Mouse (Mus musculus) kidney, embryonic 16.5 days (tissue): ENCODE measurements around the gene Pik3c2g. TPM values are rescaled to one million over a fixed set of nuclear protein-coding genes. Genes with fewer than 3 reads are reported as not detected.

Source experiments
- ATAC-seq: fragments of 200-750 bp; cut with Nextera tagmentation; 2 replicates; pipeline ENCODE4 v1.8.0; 2017; ENCODE audit warnings: moderate TSS enrichment; ENCODE audit not compliant: low FRiP score, low TSS enrichment
- H3K27ac ChIP-seq: fragments of 300-500 bp; sonication (generic); 2 replicates; pipeline ENCODE4 v1.5.1; 2014; ENCODE audit warnings: low read length
- H3K27me3 ChIP-seq: fragments of 300-500 bp; sonication (generic); 2 replicates; pipeline ENCODE4 v1.6.1; 2014; ENCODE audit warnings: low read length, control low read depth, mixed read lengths; ENCODE audit not compliant: insufficient read depth
- H3K36me3 ChIP-seq: fragments of 300-500 bp; sonication (generic); 2 replicates; pipeline ENCODE4 v1.6.1; 2014; ENCODE audit warnings: low read length, control low read depth, mixed read lengths; ENCODE audit not compliant: insufficient read depth
- H3K4me1 ChIP-seq: fragments of 300-500 bp; sonication (generic); 2 replicates; pipeline ENCODE4 v1.6.1; 2014; ENCODE audit warnings: low read length, control low read depth, mixed read lengths; ENCODE audit not compliant: insufficient read depth
- H3K4me2 ChIP-seq: fragments of 300-500 bp; sonication (generic); replicated peaks from 2 replicates; pipeline ENCODE4 v1.6.1; 2014; ENCODE audit warnings: low read depth, low read length
- H3K4me3 ChIP-seq: fragments of 300-500 bp; sonication (generic); 2 replicates; pipeline ENCODE4 v1.5.1; 2014; ENCODE audit warnings: mild to moderate bottlenecking, low read length
- H3K9ac ChIP-seq: fragments of 300-500 bp; sonication (generic); replicated peaks from 2 replicates; pipeline ENCODE4 v1.6.1; 2014; ENCODE audit warnings: low read length
- H3K9me3 ChIP-seq: fragments of 300-500 bp; sonication (generic); 2 replicates; pipeline ENCODE4 v1.6.1; 2016; ENCODE audit warnings: low read length, control low read depth
- WGBS: fragments of 180-500 bp; shearing (Covaris S2); extraction: QIAGEN DNeasy Blood & Tissue Kit; methylation state at CpG from one replicate; pipeline ENCODE4 v1.1.7; 2014; 5-methylcytosine and 5-hydroxymethylcytosine counted together
- polyA plus RNA-seq: library from polyadenylated mRNA; unstranded; fragments of >200 nt; fragmentation: Nextera tagmentation; extraction: Ambion mirVana; gene quantifications from 2 replicates; pipeline ENCODE4 v1.2.1, GENCODE M21; 2015

Pik3c2g gene
- polyA plus RNA-seq, 1 experiment from 2014 or later, result 0.29 TPM

- H3K4me3 ChIP-seq, result no peak overlapping the region
- no peak overlapping the region for H3K9ac ChIP-seq
- H3K4me1 ChIP-seq, result no peaks in the 10 kb centered on the region
- H3K36me3 ChIP-seq, result no peaks in the 10 kb centered on the region
- no peaks in the 10 kb centered on the region for H3K27me3 ChIP-seq
- ATAC-seq, result no peak
- H3K27ac ChIP-seq, result no peak overlapping the region
- no peaks in the 10 kb centered on the region for H3K9me3 ChIP-seq
- 84% methylated on average over 6 of the region's 6 CpGs for WGBS
- H3K4me2 ChIP-seq, result no peak overlapping the region
Observed at GRCm38 (mm10) chr6:139989075-139989474, 402.1 kb downstream of the Pik3c2g start.

DNA sequence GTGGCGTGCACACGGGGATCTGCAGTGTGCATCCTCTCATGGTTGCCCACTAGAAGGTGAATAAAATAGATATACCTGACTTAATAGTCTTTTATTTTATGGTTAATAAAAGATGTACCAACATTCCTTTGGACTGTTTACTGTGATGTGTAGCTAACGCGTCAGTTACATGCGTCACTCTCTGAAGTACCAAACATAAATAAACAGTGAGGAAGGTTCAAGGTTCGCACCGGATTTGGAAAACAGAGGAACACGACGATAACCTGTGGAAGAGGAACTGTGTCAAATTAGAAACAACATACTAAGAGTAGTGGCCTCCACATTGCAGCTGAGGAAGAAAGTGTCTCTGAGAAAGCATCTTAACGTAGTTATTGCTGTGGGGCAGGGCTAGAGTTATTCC, 402.6 kb downstream of the Pik3c2g start:
- 81% methylated on average over 10 of the region's 10 CpGs for WGBS

GRCm38 (mm10) chr6:140005181-140005580, 418.2 kb downstream of the Pik3c2g start:
- Histone ChIP-seq H3K36me3 (0 out of 2 replicates have a peak, but pooled peaks cover 3% of the 10 kb centered on the region), H3K4me3 (no peak overlapping the region), H3K9me3 (peaks cover 6% of the 10 kb centered on the region), H3K4me2 (no peak overlapping the region), H3K9ac (no peak overlapping the region), H3K27ac (no peak overlapping the region), H3K4me1 (no peaks in the 10 kb centered on the region), H3K27me3 (no peaks in the 10 kb centered on the region)
- WGBS, result 76% methylated on average over 3 of the region's 3 CpGs
- ATAC-seq, result no peak

More for the DNA sequence above, 402.6 kb downstream of the Pik3c2g start:
- Histone ChIP-seq H3K36me3 (no peaks in the 10 kb centered on the region), H3K4me1 (no peaks in the 10 kb centered on the region), H3K27ac (no peak overlapping the region), H3K4me3 (no peak overlapping the region), H3K9me3 (no peaks in the 10 kb centered on the region), H3K9ac (no peak overlapping the region), H3K4me2 (no peak overlapping the region), H3K27me3 (no peaks in the 10 kb centered on the region)
- no peak for ATAC-seq

Other genes starting within 250 kb of the Pik3c2g start
- 4.5 and 5.4 TPM in 2 replicates for gene Rergl, start 85.2 kb upstream of the Pik3c2g start, polyA plus RNA-seq